Mouse (Mus musculus): ENCODE measurements around the gene Pdpk1. TPM values are rescaled to one million over a fixed set of nuclear protein-coding genes. Genes with fewer than 3 reads are reported as not detected.

Pdpk1 gene
- total RNA-seq, 1 experiment, result 25.6 TPM

DNA sequence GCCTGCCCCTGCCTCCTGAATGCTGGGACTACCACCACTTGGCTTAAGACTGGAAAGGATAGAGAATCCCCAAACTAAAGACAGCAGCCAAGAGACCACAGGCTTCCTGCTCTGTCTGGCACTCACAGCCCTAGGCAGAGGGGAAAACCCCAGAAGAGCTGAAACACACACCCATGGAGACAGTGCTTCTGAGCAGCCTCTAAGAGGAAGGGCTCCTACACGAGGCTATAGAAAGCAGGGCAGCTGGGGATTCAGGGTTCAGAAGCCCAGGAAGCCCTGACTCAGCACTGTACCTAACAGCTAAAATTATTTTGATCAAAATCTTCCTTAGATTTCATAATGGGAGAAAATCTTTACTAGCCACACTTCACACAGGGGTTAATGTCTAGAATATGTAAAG is 66.1 kb downstream of the Pdpk1 start:
- Histone ChIP-seq H3K9ac (ENCODE audit: insufficient read depth, low read depth, low read length, poor library complexity, severe bottlenecking) (no peak overlapping the region), H3K9me3 (ENCODE audit: control insufficient read depth, insufficient read depth, low read depth, low read length) (no peaks in the 10 kb centered on the region), H3K36me3 (ENCODE audit: control insufficient read depth, insufficient read depth, low read length, poor library complexity, severe bottlenecking) (peaks cover 7% of the 10 kb centered on the region; the same call in 1 of the 2 replicates), H3K4me1 (ENCODE audit: control insufficient read depth in 2 of 2, insufficient read depth in 2 of 2, low read length in 2 of 2, poor library complexity in 1 of 2) (peaks cover 0 to 2% of the 10 kb centered on the region in 2 experiments; a peak in 1 of 4 replicates), H3K27ac (ENCODE audit: insufficient read depth, low read depth, low read length, poor library complexity, severe bottlenecking) (no peak overlapping the region), H3K4me3 (ENCODE audit: insufficient read depth in 1 of 2, low read depth in 1 of 2, low read length in 2 of 2, poor library complexity in 1 of 2, severe bottlenecking in 1 of 2) (no peak overlapping the region)
- no peak for TF ChIP-seq MAFK (IDR thresholded peaks at IDR 0.05; ENCODE audit: insufficient read depth, low read depth, low read length)
- no peak for TF ChIP-seq ZC3H11A (IDR thresholded peaks at IDR 0.05; ENCODE audit: borderline replicate concordance, low read depth, low read length)
- TF ChIP-seq ZNF384 (IDR thresholded peaks at IDR 0.05; ENCODE audit: low read depth, low read length), result no peak
- TF ChIP-seq CHD2 (IDR thresholded peaks at IDR 0.05; ENCODE audit: low read depth, low read length), result no peak
- TF ChIP-seq HCFC1 (IDR thresholded peaks at IDR 0.05; ENCODE audit: borderline replicate concordance, insufficient read depth, low read length), result no peak
- in situ Hi-C loops (cut with MboI; ENCODE audit: low sequenced_read_pairs in 2 of 2, unreplicated experiment in 2 of 2), result no loop called here
- DNase-seq (ENCODE audit: low read depth, low spot score), result no peak

DNA sequence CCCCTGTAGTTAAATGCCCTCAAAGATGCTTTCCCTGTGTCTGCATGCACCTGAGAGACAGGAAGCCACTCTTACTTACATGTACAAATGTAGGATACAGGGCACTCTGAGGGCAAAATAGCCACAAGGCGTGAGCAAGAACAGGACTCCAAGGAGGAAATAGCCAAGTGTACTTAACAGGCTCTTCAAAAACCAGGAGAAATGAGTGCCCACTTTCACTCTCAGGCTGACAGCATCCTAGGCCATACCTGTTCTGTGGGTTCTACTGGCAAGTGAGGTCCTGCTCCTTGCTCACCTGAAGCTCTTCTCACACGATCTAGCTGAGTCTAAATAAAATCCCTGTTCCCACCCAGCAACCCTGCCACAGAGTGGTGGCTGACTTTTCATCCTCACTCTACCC is 73.6 kb downstream of the Pdpk1 start:
- H3K36me3 ChIP-seq (ENCODE audit: control insufficient read depth, insufficient read depth, low read length, poor library complexity, severe bottlenecking), result peaks cover 14% of the 10 kb centered on the region
- no peak for TF ChIP-seq HCFC1 (IDR thresholded peaks at IDR 0.05; ENCODE audit: borderline replicate concordance, insufficient read depth, low read length)
- no peak for TF ChIP-seq CHD2 (IDR thresholded peaks at IDR 0.05; ENCODE audit: low read depth, low read length)
- TF ChIP-seq ZC3H11A (IDR thresholded peaks at IDR 0.05; ENCODE audit: borderline replicate concordance, low read depth, low read length), result no peak
- no peak for TF ChIP-seq ZNF384 (IDR thresholded peaks at IDR 0.05; ENCODE audit: low read depth, low read length)
- no peak for TF ChIP-seq MAFK (IDR thresholded peaks at IDR 0.05; ENCODE audit: insufficient read depth, low read depth, low read length)
- H3K4me3 ChIP-seq (ENCODE audit: insufficient read depth in 1 of 2, low read depth in 1 of 2, low read length in 2 of 2, poor library complexity in 1 of 2, severe bottlenecking in 1 of 2), result no peak overlapping the region
- no peak overlapping the region for H3K27ac ChIP-seq (ENCODE audit: insufficient read depth, low read depth, low read length, poor library complexity, severe bottlenecking)
- H3K9ac ChIP-seq (ENCODE audit: insufficient read depth, low read depth, low read length, poor library complexity, severe bottlenecking), result no peak overlapping the region
- DNase-seq (ENCODE audit: low read depth, low spot score), result no peak
- H3K4me1 ChIP-seq (ENCODE audit: control insufficient read depth in 2 of 2, insufficient read depth in 2 of 2, low read length in 2 of 2, poor library complexity in 1 of 2), result peaks cover 0 to 3% of the 10 kb centered on the region in 2 experiments; a peak in 1 of 4 replicates
- no peaks in the 10 kb centered on the region for H3K9me3 ChIP-seq (ENCODE audit: control insufficient read depth, insufficient read depth, low read depth, low read length)
- in situ Hi-C loops (cut with MboI; ENCODE audit: low sequenced_read_pairs in 2 of 2, unreplicated experiment in 2 of 2), result no loop called here

DNA sequence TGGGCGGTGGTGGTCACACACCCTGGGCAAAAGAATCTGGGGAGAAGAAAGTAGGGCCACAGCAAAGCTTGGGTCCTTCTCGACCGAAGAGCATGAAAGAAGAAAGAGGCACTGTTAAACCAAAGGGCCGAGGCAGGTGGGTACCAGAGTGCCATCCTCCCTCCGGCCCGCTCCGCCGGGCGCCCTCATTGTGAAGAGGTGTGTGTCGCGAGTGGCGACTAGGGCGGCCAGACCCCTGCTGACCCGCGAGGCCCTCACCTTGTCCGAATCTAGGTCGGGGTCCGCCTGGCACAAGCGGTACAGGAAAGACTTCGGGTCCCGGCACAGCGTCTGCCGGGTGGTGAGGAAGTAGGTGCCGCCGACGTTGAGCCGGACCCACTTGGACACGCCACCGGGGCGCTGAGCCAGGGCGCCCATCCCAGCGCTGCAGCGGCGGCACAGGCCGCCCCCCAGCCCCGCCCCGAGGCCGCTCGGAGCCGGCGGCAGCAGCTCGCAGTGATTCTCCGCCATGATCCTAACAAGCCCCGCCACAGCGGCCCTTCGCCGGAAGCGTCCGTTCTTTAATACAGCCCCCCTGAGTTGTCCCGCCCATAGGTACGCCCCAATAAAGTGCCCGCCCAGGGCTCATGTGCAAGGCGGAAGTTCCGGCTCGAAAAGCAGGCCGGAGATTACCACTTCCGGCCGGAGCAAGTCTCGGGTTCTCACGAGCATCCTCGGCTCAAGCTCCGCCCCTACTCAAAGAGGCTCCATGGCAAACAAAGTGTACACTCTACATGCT is 77.6 kb downstream of the Pdpk1 start, which contains the start of gene Kctd5:
Gene Kctd5, minus strand, starts transcription at position 567 of the 778 bp plus-strand sequence.
- peak; percentile 91 for DNase-seq (ENCODE audit: low read depth, low spot score)
- peaks cover 0 to 3% of the 10 kb centered on the region in 2 experiments; a peak in 1 of 4 replicates for H3K4me1 ChIP-seq (ENCODE audit: control insufficient read depth in 2 of 2, insufficient read depth in 2 of 2, low read length in 2 of 2, poor library complexity in 1 of 2)
- peaks cover 4% of the 10 kb centered on the region; the same call in 1 of the 2 replicates for H3K36me3 ChIP-seq (ENCODE audit: control insufficient read depth, insufficient read depth, low read length, poor library complexity, severe bottlenecking)
- in situ Hi-C loops (cut with MboI; ENCODE audit: low sequenced_read_pairs in 2 of 2, unreplicated experiment in 2 of 2), result no loop called here
- H3K9me3 ChIP-seq (ENCODE audit: control insufficient read depth, insufficient read depth, low read depth, low read length), result no peaks in the 10 kb centered on the region
- H3K9ac ChIP-seq (ENCODE audit: insufficient read depth, low read depth, low read length, poor library complexity, severe bottlenecking), result peak within 1 kb of the TSS; percentile 99
- peak within 1 kb of the TSS; percentile 79 to 100 for H3K4me3 ChIP-seq (ENCODE audit: insufficient read depth in 1 of 2, low read depth in 1 of 2, low read length in 2 of 2, poor library complexity in 1 of 2, severe bottlenecking in 1 of 2)
- TF ChIP-seq HCFC1 (IDR thresholded peaks at IDR 0.05; ENCODE audit: borderline replicate concordance, insufficient read depth, low read length) (peak; percentile 89), ZNF384 (IDR thresholded peaks at IDR 0.05; ENCODE audit: low read depth, low read length) (no peak), CHD2 (IDR thresholded peaks at IDR 0.05; ENCODE audit: low read depth, low read length) (peak; percentile 87), ZC3H11A (IDR thresholded peaks at IDR 0.05; ENCODE audit: borderline replicate concordance, low read depth, low read length) (no peak)
- peak within 1 kb of the TSS; percentile 82; the same call in 1 of the 2 replicates for H3K27ac ChIP-seq (ENCODE audit: insufficient read depth, low read depth, low read length, poor library complexity, severe bottlenecking)

DNA sequence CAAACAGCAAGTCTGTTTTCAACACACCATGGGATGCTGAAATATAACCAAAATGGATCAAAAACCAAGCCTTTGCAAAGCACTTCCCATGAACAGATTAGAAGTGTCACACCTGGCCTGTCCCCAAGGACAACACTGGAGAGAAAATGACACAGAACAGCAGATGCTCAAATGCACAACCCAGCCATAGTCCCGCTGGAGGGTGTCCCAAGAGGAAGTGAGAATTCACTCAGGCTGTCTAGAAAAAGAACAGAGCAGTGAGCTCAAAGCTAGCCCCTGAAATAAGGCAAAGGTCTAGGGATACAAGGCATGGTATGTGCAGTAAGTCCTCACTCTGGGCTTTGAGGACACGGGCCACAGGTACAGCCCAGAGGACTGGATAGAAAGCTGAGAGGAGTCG is 81.2 kb downstream of the Pdpk1 start:
- Histone ChIP-seq H3K9me3 (ENCODE audit: control insufficient read depth, insufficient read depth, low read depth, low read length) (no peaks in the 10 kb centered on the region), H3K36me3 (ENCODE audit: control insufficient read depth, insufficient read depth, low read length, poor library complexity, severe bottlenecking) (peaks cover 5% of the 10 kb centered on the region; the same call in 1 of the 2 replicates), H3K4me1 (ENCODE audit: control insufficient read depth in 2 of 2, insufficient read depth in 2 of 2, low read length in 2 of 2, poor library complexity in 1 of 2) (peaks cover 0 to 3% of the 10 kb centered on the region in 2 experiments; a peak in 1 of 4 replicates), H3K4me3 (ENCODE audit: insufficient read depth in 1 of 2, low read depth in 1 of 2, low read length in 2 of 2, poor library complexity in 1 of 2, severe bottlenecking in 1 of 2) (no peak overlapping the region), H3K9ac (ENCODE audit: insufficient read depth, low read depth, low read length, poor library complexity, severe bottlenecking) (no peak overlapping the region), H3K27ac (ENCODE audit: insufficient read depth, low read depth, low read length, poor library complexity, severe bottlenecking) (no peak overlapping the region)
- TF ChIP-seq ZNF384 (IDR thresholded peaks at IDR 0.05; ENCODE audit: low read depth, low read length), result no peak
- no peak for TF ChIP-seq HCFC1 (IDR thresholded peaks at IDR 0.05; ENCODE audit: borderline replicate concordance, insufficient read depth, low read length)
- no peak for TF ChIP-seq ZC3H11A (IDR thresholded peaks at IDR 0.05; ENCODE audit: borderline replicate concordance, low read depth, low read length)
- no peak for TF ChIP-seq CHD2 (IDR thresholded peaks at IDR 0.05; ENCODE audit: low read depth, low read length)
- TF ChIP-seq MAFK (IDR thresholded peaks at IDR 0.05; ENCODE audit: insufficient read depth, low read depth, low read length), result no peak
- DNase-seq (ENCODE audit: low read depth, low spot score), result no peak
- in situ Hi-C loops (cut with MboI; ENCODE audit: low sequenced_read_pairs in 2 of 2, unreplicated experiment in 2 of 2), result no loop called here

All from ES-E14 (cell line).